Mouse (Mus musculus) stomach, embryonic 14.5 days (tissue): Measurements from ENCODE around the gene Stk39. TPM values are rescaled to one million over a fixed set of nuclear protein-coding genes. Genes with fewer than 3 reads are reported as not detected.

Experiments
- ATAC-seq: fragments of 200-750 bp; cut with Nextera tagmentation; 2 replicates; pipeline ENCODE4 v1.8.0; 2017; ENCODE audit warnings: low read depth, moderate TSS enrichment; ENCODE audit not compliant: insufficient number of reproducible peaks, insufficient read depth, low FRiP score
- H3K27ac ChIP-seq: fragments of 300-500 bp; sonication (generic); 2 replicates; pipeline ENCODE4 v1.5.1; 2014; ENCODE audit warnings: mild to moderate bottlenecking, low read length, moderate library complexity, mixed read lengths
- H3K27me3 ChIP-seq: fragments of 300-500 bp; sonication (generic); 2 replicates; pipeline ENCODE4 v1.6.1; 2014; ENCODE audit warnings: low read length, control low read depth, mixed read lengths; ENCODE audit not compliant: control insufficient read depth, insufficient read depth
- H3K36me3 ChIP-seq: fragments of 300-500 bp; sonication (generic); 2 replicates; pipeline ENCODE4 v1.6.1; 2014; ENCODE audit warnings: mild to moderate bottlenecking, control low read depth, low read length, moderate library complexity, mixed read lengths; ENCODE audit not compliant: control insufficient read depth, insufficient read depth
- H3K4me1 ChIP-seq: fragments of 300-500 bp; sonication (generic); 2 replicates; pipeline ENCODE4 v1.6.1; 2014; ENCODE audit warnings: low read length, control low read depth, mixed read lengths; ENCODE audit not compliant: control insufficient read depth, insufficient read depth
- H3K4me2 ChIP-seq: fragments of 300-500 bp; sonication (generic); replicated peaks from 2 replicates; pipeline ENCODE4 v1.6.1; 2014; ENCODE audit warnings: low read depth, low read length, control low read depth
- H3K4me3 ChIP-seq: fragments of 300-500 bp; sonication (generic); 2 replicates; pipeline ENCODE4 v1.5.1; 2014; ENCODE audit warnings: low read depth, low read length, control low read depth
- H3K9ac ChIP-seq: fragments of 300-500 bp; sonication (generic); replicated peaks from 2 replicates; pipeline ENCODE4 v1.6.1; 2014; ENCODE audit warnings: low read depth, mild to moderate bottlenecking, control low read depth, low read length, moderate library complexity, mixed read lengths
- H3K9me3 ChIP-seq: fragments of 300-500 bp; sonication (generic); 2 replicates; pipeline ENCODE4 v1.6.1; 2016; ENCODE audit warnings: low read depth, low read length, control low read depth; ENCODE audit not compliant: control insufficient read depth
- WGBS: fragments of 180-500 bp; shearing (Covaris S2); extraction: QIAGEN DNeasy Blood & Tissue Kit; methylation state at CpG from one replicate; pipeline ENCODE4 v1.1.7; 2014; 5-methylcytosine and 5-hydroxymethylcytosine counted together
- polyA plus RNA-seq: library from polyadenylated mRNA; unstranded; fragments of >200 nt; fragmentation: Nextera tagmentation; extraction: Ambion mirVana; gene quantifications from 2 replicates; pipeline ENCODE4 v1.2.1, GENCODE M21; 2014

Gene Stk39
- polyA plus RNA-seq, 1 experiment from 2014 or later = 20.1 TPM

DNA sequence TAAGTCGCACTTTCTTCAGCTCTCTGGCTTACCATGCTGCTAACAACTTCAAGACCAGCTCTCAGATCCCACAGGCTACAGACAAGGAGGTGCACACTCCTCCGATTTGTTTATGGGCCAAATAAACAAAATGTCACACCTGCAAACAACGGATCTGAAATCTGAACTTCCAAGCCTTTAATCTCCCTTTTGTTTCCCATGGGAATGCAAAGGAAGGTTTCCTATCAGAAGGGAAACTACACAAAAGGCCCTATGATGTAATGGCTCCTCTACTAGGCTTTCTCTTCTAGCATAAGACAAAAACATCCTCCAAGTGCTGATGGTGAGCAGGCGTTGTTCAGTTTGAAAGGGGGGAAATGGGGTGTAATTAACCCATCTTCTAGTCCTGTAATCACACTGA lies 37.1 kb downstream of the Stk39 start:
- whole genome bisulfite sequencing = 33% methylated on average over 4 of the region's 4 CpGs
- no peak overlapping the region for H3K4me3 ChIP-seq
- H3K4me1 ChIP-seq = peaks cover 5% of the 10 kb centered on the region; the same call in 1 of the 2 replicates
- no peak overlapping the region for H3K27ac ChIP-seq
- H3K9ac ChIP-seq = no peak overlapping the region
- no peak overlapping the region for H3K4me2 ChIP-seq
- no peaks in the 10 kb centered on the region for H3K9me3 ChIP-seq
- no peaks in the 10 kb centered on the region for H3K27me3 ChIP-seq
- no peaks in the 10 kb centered on the region for H3K36me3 ChIP-seq
- ATAC-seq = no peak

DNA sequence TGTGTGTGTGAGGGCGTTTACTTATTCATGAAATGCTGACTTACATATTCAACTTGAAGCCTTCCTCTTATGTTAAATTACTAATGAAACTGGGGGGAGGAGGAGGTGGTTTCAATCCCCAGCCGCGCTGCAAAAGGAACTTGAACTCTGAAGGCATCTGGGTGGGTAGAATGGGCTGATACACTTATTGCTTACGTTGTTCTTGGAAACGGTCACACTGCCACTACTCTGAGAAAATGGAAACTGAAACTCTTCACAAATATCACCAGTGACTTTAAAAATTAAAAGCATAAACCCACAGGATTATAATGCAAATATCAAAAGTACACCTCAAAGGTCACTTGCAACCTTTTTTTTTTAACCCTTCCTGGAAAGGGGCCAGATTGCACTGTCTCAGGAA lies 37.5 kb downstream of the Stk39 start:
- 57% methylated on average over 5 of the region's 5 CpGs for WGBS
- no peak for ATAC-seq
- Histone ChIP-seq H3K4me2 (no peak overlapping the region), H3K36me3 (no peaks in the 10 kb centered on the region), H3K9ac (no peak overlapping the region), H3K27me3 (no peaks in the 10 kb centered on the region), H3K4me3 (no peak overlapping the region), H3K9me3 (no peaks in the 10 kb centered on the region), H3K4me1 (peaks cover 5% of the 10 kb centered on the region; the same call in 1 of the 2 replicates), H3K27ac (no peak overlapping the region)

DNA sequence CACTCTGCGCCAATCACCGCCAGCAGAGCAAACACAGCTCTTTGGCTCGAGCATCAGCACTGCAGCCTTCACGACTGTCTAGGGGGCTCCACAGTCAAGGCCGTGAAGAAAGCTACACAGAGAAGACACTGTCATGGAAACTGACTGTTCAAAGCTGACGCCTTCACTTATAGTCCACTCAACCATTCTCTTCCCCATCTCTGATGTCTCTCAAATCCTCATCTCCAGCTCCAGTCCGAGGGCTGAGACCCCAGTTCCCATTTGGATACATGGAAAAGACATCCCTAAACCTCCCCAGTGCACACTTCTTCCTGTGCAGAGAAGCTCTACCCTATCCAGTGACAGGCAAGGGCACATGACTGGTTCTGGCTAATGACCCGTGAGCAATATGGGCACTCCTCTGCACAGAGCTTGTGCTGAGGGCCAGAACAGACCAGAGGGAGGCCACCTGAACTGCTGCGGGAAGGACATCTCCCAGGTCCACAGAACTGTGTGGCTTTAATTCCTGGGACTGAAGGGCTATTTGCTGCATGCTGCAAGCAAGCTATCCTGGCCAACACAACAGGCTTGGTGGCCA lies 38.2 kb downstream of the Stk39 start:
- Histone ChIP-seq H3K27me3 (no peaks in the 10 kb centered on the region), H3K9me3 (no peaks in the 10 kb centered on the region), H3K27ac (no peak overlapping the region), H3K4me2 (no peak overlapping the region), H3K36me3 (no peaks in the 10 kb centered on the region), H3K4me1 (peaks cover 5% of the 10 kb centered on the region; the same call in 1 of the 2 replicates), H3K4me3 (no peak overlapping the region), H3K9ac (no peak overlapping the region)
- 80% methylated on average over 9 of the region's 9 CpGs for WGBS
- ATAC-seq = no peak

DNA sequence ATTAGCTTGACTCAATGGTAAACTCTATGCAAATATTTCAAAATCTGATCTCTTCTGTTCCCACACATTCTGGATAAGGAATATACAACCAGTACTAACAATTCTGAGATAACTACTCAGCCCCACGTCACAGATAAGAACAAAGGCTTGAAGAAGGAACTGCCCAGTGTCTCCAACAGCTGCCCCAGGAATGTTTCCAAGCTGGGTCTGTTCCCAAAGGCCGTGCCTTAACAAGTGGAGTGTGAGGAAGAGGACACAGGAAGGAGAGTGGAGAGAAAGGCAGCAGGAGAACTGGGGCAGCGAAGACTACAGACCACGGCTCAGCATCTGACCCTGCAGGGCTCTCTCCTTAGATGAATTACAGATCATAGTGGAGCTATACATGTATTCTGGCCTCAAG lies 39.2 kb downstream of the Stk39 start:
- H3K27me3 ChIP-seq = no peaks in the 10 kb centered on the region
- WGBS = 60% methylated on average over 4 of the region's 4 CpGs
- H3K9ac ChIP-seq = no peak overlapping the region
- H3K4me2 ChIP-seq = no peak overlapping the region
- no peaks in the 10 kb centered on the region for H3K36me3 ChIP-seq
- H3K4me3 ChIP-seq = no peak overlapping the region
- peaks cover 5% of the 10 kb centered on the region; the same call in 1 of the 2 replicates for H3K4me1 ChIP-seq
- H3K27ac ChIP-seq = no peak overlapping the region
- ATAC-seq = no peak
- H3K9me3 ChIP-seq = no peaks in the 10 kb centered on the region

DNA sequence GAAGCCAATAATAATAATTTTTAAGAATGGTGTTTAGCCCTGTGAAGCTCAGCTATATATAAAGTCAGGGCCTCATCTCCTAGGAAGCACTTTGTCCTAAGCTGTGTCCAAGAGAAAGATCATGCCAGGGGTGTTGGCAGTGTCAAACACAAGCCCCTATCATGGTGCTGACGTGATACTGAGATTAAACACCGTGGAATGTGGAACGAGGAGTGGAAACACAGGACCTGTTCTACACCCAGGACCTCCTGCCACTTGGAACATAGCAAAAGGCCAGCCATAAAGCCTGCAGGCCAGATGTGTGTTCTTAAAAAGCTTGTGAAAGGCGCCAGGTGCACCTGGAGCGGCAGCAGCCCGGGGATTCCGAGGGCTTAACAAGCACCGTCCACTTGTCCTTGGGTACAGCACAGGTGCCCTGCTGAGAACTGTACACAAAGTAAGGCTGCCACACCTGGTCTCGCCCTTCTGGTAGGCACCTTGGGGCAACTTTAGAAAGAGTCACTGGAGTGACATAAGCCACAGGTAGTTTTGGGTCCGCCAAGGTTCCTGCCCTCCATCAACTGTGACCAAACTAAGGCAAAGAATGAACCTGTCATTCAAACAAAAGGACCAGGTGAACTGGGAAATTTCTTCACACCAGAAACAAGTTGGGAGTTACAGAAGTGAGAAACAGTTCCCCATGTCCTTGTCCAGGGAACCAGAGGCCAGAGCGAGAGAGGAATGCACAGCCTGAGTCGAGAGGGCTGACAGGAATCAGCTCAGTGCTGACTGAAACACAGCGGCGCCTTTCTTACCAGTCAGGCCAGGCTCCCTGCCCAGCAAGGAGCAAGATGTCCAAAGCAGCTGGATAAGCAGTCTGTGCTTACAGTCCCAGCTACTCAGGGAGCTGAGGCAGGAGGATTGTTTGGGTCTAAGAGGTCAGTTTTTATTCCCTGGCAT lies 40.8 kb downstream of the Stk39 start:
- H3K9ac ChIP-seq = no peak overlapping the region
- 72% methylated on average over 14 of the region's 14 CpGs for WGBS
- peak; percentile 60; the same call in 1 of the 2 replicates for ATAC-seq
- no peaks in the 10 kb centered on the region for H3K9me3 ChIP-seq
- no peak overlapping the region for H3K4me3 ChIP-seq
- no peaks in the 10 kb centered on the region for H3K27me3 ChIP-seq
- no peak overlapping the region for H3K4me2 ChIP-seq
- peak overlapping the region; percentile 53; the same call in 1 of the 2 replicates for H3K27ac ChIP-seq
- H3K36me3 ChIP-seq = no peaks in the 10 kb centered on the region
- peaks cover 5% of the 10 kb centered on the region; the same call in 1 of the 2 replicates for H3K4me1 ChIP-seq

DNA sequence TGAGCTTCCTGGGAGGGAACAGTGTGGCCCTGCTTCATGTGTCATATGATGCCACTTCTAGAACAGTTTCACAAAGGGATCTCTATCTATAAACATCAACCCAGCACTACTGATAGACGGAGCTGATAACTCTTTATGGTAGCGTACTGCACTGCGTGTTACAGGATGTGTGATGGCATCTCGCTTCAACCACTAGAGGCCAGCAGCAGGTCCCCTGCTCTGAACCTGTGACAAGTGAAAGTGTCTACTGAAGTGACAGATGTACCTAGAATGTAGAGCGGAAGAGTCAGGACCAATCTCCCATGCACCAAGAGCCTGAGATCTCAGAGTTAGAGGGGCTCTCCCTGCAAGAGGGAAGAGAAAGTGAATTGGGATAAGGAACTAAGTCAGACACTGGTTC lies 41.6 kb downstream of the Stk39 start:
- Histone ChIP-seq H3K9me3 (no peaks in the 10 kb centered on the region), H3K4me1 (peaks cover under 1% of the 10 kb centered on the region; the same call in 1 of the 2 replicates), H3K27ac (no peak overlapping the region), H3K9ac (no peak overlapping the region), H3K4me2 (no peak overlapping the region), H3K36me3 (no peaks in the 10 kb centered on the region), H3K27me3 (no peaks in the 10 kb centered on the region), H3K4me3 (no peak overlapping the region)
- no peak for ATAC-seq
- WGBS = 79% methylated on average over 5 of the region's 5 CpGs

DNA sequence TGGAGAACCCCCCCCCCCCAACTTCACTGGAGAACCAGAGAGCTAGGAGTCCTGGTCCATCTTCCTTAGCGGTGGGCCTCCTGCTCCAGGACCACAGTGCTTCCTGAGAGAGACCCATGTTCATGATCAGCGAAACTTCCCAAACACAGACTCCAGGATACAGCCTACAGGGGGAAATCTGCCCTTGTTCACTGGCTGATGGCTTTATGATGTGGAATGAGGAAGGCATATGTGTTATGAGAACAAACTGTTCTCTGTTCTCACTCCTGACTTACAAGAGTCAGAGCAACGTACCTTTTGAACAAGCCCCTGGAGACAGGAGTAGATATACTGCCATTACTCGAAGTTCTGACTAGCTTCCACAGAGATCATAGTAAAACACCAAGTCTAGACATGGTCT lies 42.6 kb downstream of the Stk39 start:
- Histone ChIP-seq H3K27me3 (no peaks in the 10 kb centered on the region), H3K4me2 (no peak overlapping the region), H3K27ac (no peak overlapping the region), H3K9ac (no peak overlapping the region), H3K9me3 (no peaks in the 10 kb centered on the region), H3K4me1 (no peaks in the 10 kb centered on the region), H3K4me3 (no peak overlapping the region), H3K36me3 (no peaks in the 10 kb centered on the region)
- no peak for ATAC-seq
- 84% methylated on average over 4 of the region's 4 CpGs for WGBS

DNA sequence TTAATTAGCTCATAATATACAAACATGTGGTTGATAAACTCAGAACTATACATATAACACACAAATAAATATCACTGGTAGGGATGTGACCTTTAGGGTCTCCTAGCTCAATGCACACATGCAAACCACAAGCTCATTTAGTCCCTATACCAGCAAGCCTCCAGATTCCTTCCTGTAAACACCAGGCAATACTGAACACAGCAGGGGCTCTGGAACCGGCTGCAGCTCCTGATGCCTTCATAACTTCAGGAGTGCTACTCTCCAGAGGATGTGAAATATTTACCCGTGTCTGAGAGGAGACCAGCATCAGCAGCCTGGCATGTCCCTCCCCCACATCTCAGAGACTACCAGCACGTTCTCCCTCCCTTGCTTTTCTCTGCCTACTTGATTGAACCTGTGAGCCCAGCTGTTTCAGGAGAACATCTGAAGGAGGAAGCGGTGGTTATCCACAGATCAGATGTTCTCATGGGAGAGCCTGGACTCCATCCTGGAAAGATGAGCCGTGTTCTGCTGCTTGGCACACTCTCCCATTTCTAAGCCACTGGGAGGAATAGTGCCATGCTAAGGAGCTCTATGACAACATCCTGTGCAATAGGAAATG lies 45.0 kb downstream of the Stk39 start:
- H3K36me3 ChIP-seq = no peaks in the 10 kb centered on the region
- H3K4me1 ChIP-seq = no peaks in the 10 kb centered on the region
- 65% methylated on average over 5 of the region's 5 CpGs for WGBS
- H3K27me3 ChIP-seq = no peaks in the 10 kb centered on the region
- no peak overlapping the region for H3K4me2 ChIP-seq
- no peak overlapping the region for H3K27ac ChIP-seq
- no peak for ATAC-seq
- no peaks in the 10 kb centered on the region for H3K9me3 ChIP-seq
- no peak overlapping the region for H3K4me3 ChIP-seq
- no peak overlapping the region for H3K9ac ChIP-seq
